Mouse (Mus musculus): ENCODE results near the gene Sec1.

DNA sequence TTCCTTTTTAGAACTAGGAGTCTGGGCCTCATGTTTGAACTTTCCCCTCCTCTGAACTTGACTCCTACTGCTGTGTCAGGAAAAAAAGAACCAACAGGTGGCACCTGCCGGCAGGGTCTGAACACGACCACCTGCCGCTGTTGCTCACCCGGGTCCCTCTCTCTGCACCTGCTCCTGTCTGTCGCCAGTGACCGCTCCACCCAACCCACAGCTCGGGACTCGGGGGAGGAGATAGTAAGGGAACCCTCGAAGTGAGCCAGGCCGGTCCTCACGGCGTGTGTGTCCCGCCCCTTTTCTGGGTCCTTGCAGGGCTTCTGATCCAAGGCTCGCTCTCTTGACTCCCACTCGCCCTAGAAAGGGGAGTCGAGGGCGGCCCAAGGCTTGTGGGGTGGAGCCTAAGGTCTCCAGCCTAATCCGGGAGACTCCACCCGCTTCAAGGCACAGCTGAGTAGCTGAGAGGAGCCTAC is 54.6 kb downstream of the Sec1 start, which contains the start of gene Mamstr:
- TF ChIP-seq TAL1 (conservative IDR thresholded peaks at IDR 0.05; ENCODE audit: low read depth, low read length): no peak
- no peak for TF ChIP-seq CTCF (IDR thresholded peaks at IDR 0.05; ENCODE audit: low read depth, low read length)
- TF ChIP-seq GATA1 (IDR thresholded peaks at IDR 0.05; ENCODE audit: borderline replicate concordance, low read length): no peak
- no peak for TF ChIP-seq POLR2AphosphoS5 (IDR thresholded peaks at IDR 0.05; ENCODE audit: insufficient replicate concordance, low read depth, low read length)
